Mouse (Mus musculus) midbrain, embryonic 12.5 days (tissue): Measurements from ENCODE around the gene Fxyd3. TPM values are rescaled to one million over a fixed set of nuclear protein-coding genes. Genes with fewer than 3 reads are reported as not detected.

Experiments used
- ATAC-seq: fragments of 200-750 bp; cut with Nextera tagmentation; 2 replicates; pipeline ENCODE4 v1.8.0; 2017; ENCODE audit warnings: low read depth, moderate TSS enrichment, moderate library complexity; ENCODE audit not compliant: low FRiP score
- H3K27ac ChIP-seq: fragments of 300-500 bp; sonication (generic); replicated peaks from 2 replicates; pipeline ENCODE4 v1.5.1; 2016; ENCODE audit warnings: mild to moderate bottlenecking
- H3K27me3 ChIP-seq: fragments of 300-500 bp; sonication (generic); 2 replicates; pipeline ENCODE4 v1.6.1; 2016; ENCODE audit warnings: mild to moderate bottlenecking
- H3K36me3 ChIP-seq: fragments of 300-500 bp; sonication (generic); 2 replicates; pipeline ENCODE4 v1.6.1; 2016
- H3K4me1 ChIP-seq: fragments of 300-500 bp; sonication (generic); 2 replicates; pipeline ENCODE4 v1.6.1; 2016
- H3K4me2 ChIP-seq: fragments of 300-500 bp; sonication (generic); replicated peaks from 2 replicates; pipeline ENCODE4 v1.6.1; 2016; ENCODE audit warnings: mild to moderate bottlenecking, moderate library complexity
- H3K4me3 ChIP-seq: fragments of 300-500 bp; sonication (generic); 2 replicates; pipeline ENCODE4 v1.5.1; 2016; ENCODE audit warnings: mild to moderate bottlenecking
- H3K9ac ChIP-seq: fragments of 300-500 bp; sonication (generic); replicated peaks from 2 replicates; pipeline ENCODE4 v1.6.1; 2016; ENCODE audit warnings: mild to moderate bottlenecking, moderate library complexity
- H3K9me3 ChIP-seq: fragments of 300-500 bp; sonication (generic); 2 replicates; pipeline ENCODE4 v1.6.1; 2016; ENCODE audit warnings: mild to moderate bottlenecking
- WGBS: fragments of 180-500 bp; shearing (Covaris S2); methylation state at CpG from one replicate; pipeline ENCODE4 v1.1.7; 2016; 5-methylcytosine and 5-hydroxymethylcytosine counted together
- polyA plus RNA-seq: library from polyadenylated mRNA; unstranded; fragments of >200 nt; fragmentation: Nextera tagmentation; extraction: Ambion mirVana; gene quantifications from 2 replicates; pipeline ENCODE4 v1.2.1, GENCODE M21; 2016

Fxyd3 gene
- 1.4 and 1.7 TPM in 2 replicates for polyA plus RNA-seq

GRCm38 (mm10) chr7:31076492-31076891 is at the start of gene Fxyd3:
TSS of gene Fxyd3 (minus strand) at chr7:31076704.
- WGBS, result 65% methylated on average over 5 of the region's 5 CpGs
- Histone ChIP-seq H3K36me3 (no peaks in the 10 kb centered on the region), H3K9ac (no peak within 1 kb of the TSS), H3K27me3 (no peaks in the 10 kb centered on the region), H3K4me2 (no peak within 1 kb of the TSS), H3K4me3 (no peak within 1 kb of the TSS), H3K4me1 (no peaks in the 10 kb centered on the region), H3K9me3 (no peaks in the 10 kb centered on the region), H3K27ac (no peak within 1 kb of the TSS)
- no peak for ATAC-seq

GRCm38 (mm10) chr7:31125116-31125515 is 48.6 kb upstream of the Fxyd3 start:
- H3K9ac ChIP-seq, result no peak overlapping the region
- no peak overlapping the region for H3K4me2 ChIP-seq
- peaks cover 20% of the 10 kb centered on the region for H3K36me3 ChIP-seq
- 85% methylated on average over 13 of the region's 13 CpGs for WGBS
- no peaks in the 10 kb centered on the region for H3K9me3 ChIP-seq
- H3K4me3 ChIP-seq, result no peak overlapping the region
- no peak for ATAC-seq
- no peak overlapping the region for H3K27ac ChIP-seq
- H3K4me1 ChIP-seq, result peaks cover 12% of the 10 kb centered on the region
- peaks cover 49% of the 10 kb centered on the region for H3K27me3 ChIP-seq

GRCm38 (mm10) chr7:31124381-31124780 is 47.9 kb upstream of the Fxyd3 start:
- Histone ChIP-seq H3K9ac (no peak overlapping the region), H3K4me3 (no peak overlapping the region), H3K4me1 (peaks cover 12% of the 10 kb centered on the region), H3K36me3 (peaks cover 12% of the 10 kb centered on the region), H3K27ac (no peak overlapping the region), H3K27me3 (peaks cover 49% of the 10 kb centered on the region), H3K9me3 (no peaks in the 10 kb centered on the region), H3K4me2 (no peak overlapping the region)
- WGBS, result 87% methylated on average over 5 of the region's 5 CpGs
- no peak for ATAC-seq

- Histone ChIP-seq H3K9ac (no peak overlapping the region), H3K27me3 (peaks cover 44% of the 10 kb centered on the region), H3K36me3 (peaks cover 6% of the 10 kb centered on the region), H3K9me3 (no peaks in the 10 kb centered on the region), H3K4me1 (peaks cover 12% of the 10 kb centered on the region), H3K27ac (no peak overlapping the region), H3K4me2 (no peak overlapping the region), H3K4me3 (no peak overlapping the region)
- ATAC-seq, result no peak
- WGBS, result 82% methylated on average over 3 of the region's 3 CpGs
Observed at GRCm38 (mm10) chr7:31123697-31124096, 47.2 kb upstream of the Fxyd3 start.

GRCm38 (mm10) chr7:31122641-31123631 is 46.4 kb upstream of the Fxyd3 start:
- no peak overlapping the region for H3K9ac ChIP-seq
- no peak overlapping the region for H3K4me2 ChIP-seq
- H3K9me3 ChIP-seq, result no peaks in the 10 kb centered on the region
- no peak overlapping the region for H3K4me3 ChIP-seq
- 92% methylated on average over 16 of the region's 16 CpGs for WGBS
- peaks cover 12% of the 10 kb centered on the region for H3K4me1 ChIP-seq
- ATAC-seq, result no peak
- no peak overlapping the region for H3K27ac ChIP-seq
- H3K27me3 ChIP-seq, result peaks cover 36% of the 10 kb centered on the region
- no peaks in the 10 kb centered on the region for H3K36me3 ChIP-seq

GRCm38 (mm10) chr7:31119556-31119955 is 43.1 kb upstream of the Fxyd3 start:
- no peak for ATAC-seq
- Histone ChIP-seq H3K4me2 (no peak overlapping the region), H3K27me3 (peaks cover 15% of the 10 kb centered on the region; the same call in 1 of the 2 replicates), H3K27ac (no peak overlapping the region), H3K4me3 (no peak overlapping the region), H3K4me1 (peaks cover 3% of the 10 kb centered on the region; the same call in 1 of the 2 replicates), H3K36me3 (no peaks in the 10 kb centered on the region), H3K9ac (no peak overlapping the region), H3K9me3 (no peaks in the 10 kb centered on the region)
- 86% methylated on average over 5 of the region's 5 CpGs for WGBS

GRCm38 (mm10) chr7:31118486-31118885 is 42.0 kb upstream of the Fxyd3 start:
- H3K36me3 ChIP-seq, result no peaks in the 10 kb centered on the region
- no peak overlapping the region for H3K9ac ChIP-seq
- WGBS, result 84% methylated on average over 7 of the region's 7 CpGs
- no peak overlapping the region for H3K4me3 ChIP-seq
- no peak overlapping the region for H3K4me2 ChIP-seq
- peaks cover 13% of the 10 kb centered on the region; the same call in 1 of the 2 replicates for H3K27me3 ChIP-seq
- no peaks in the 10 kb centered on the region for H3K9me3 ChIP-seq
- no peak for ATAC-seq
- no peak overlapping the region for H3K27ac ChIP-seq
- H3K4me1 ChIP-seq, result peaks cover 3% of the 10 kb centered on the region; the same call in 1 of the 2 replicates

- Histone ChIP-seq H3K36me3 (no peaks in the 10 kb centered on the region), H3K4me3 (no peak overlapping the region), H3K4me1 (peaks cover 3% of the 10 kb centered on the region; the same call in 1 of the 2 replicates), H3K9ac (no peak overlapping the region), H3K9me3 (no peaks in the 10 kb centered on the region), H3K27ac (no peak overlapping the region), H3K27me3 (peaks cover 13% of the 10 kb centered on the region; the same call in 1 of the 2 replicates), H3K4me2 (no peak overlapping the region)
- no peak for ATAC-seq
- WGBS, result 93% methylated on average over 11 of the region's 11 CpGs
Observed at GRCm38 (mm10) chr7:31117465-31117864, 41.0 kb upstream of the Fxyd3 start.

GRCm38 (mm10) chr7:31116721-31117145 is 40.2 kb upstream of the Fxyd3 start:
- WGBS, result 37% methylated on average over 16 of the region's 16 CpGs
- ATAC-seq, result peak; percentile 68
- H3K4me3 ChIP-seq, result no peak overlapping the region
- H3K27me3 ChIP-seq, result peaks cover 13% of the 10 kb centered on the region; the same call in 1 of the 2 replicates
- H3K9ac ChIP-seq, result no peak overlapping the region
- no peak overlapping the region for H3K4me2 ChIP-seq
- no peaks in the 10 kb centered on the region for H3K36me3 ChIP-seq
- no peaks in the 10 kb centered on the region for H3K9me3 ChIP-seq
- H3K4me1 ChIP-seq, result peaks cover 3% of the 10 kb centered on the region; the same call in 1 of the 2 replicates
- H3K27ac ChIP-seq, result no peak overlapping the region

- H3K27ac ChIP-seq, result no peak overlapping the region
- no peak overlapping the region for H3K4me2 ChIP-seq
- no peaks in the 10 kb centered on the region for H3K9me3 ChIP-seq
- H3K27me3 ChIP-seq, result peaks cover 13% of the 10 kb centered on the region; the same call in 1 of the 2 replicates
- ATAC-seq, result no peak
- H3K4me3 ChIP-seq, result no peak overlapping the region
- 34% methylated on average over 17 of the region's 17 CpGs for WGBS
- no peaks in the 10 kb centered on the region for H3K36me3 ChIP-seq
- peaks cover 3% of the 10 kb centered on the region; the same call in 1 of the 2 replicates for H3K4me1 ChIP-seq
- no peak overlapping the region for H3K9ac ChIP-seq
Observed at GRCm38 (mm10) chr7:31115587-31116043, 39.1 kb upstream of the Fxyd3 start.

GRCm38 (mm10) chr7:31115182-31115581 is 38.7 kb upstream of the Fxyd3 start, which contains the start of gene Hpn:
TSS of gene Hpn (minus strand) at chr7:31115290.
- no peak for ATAC-seq
- peaks cover 3% of the 10 kb centered on the region; the same call in 1 of the 2 replicates for H3K4me1 ChIP-seq
- H3K27me3 ChIP-seq, result peaks cover 13% of the 10 kb centered on the region; the same call in 1 of the 2 replicates
- H3K4me3 ChIP-seq, result no peak within 1 kb of the TSS
- no peak within 1 kb of the TSS for H3K4me2 ChIP-seq
- 24% methylated on average over 14 of the region's 15 CpGs for WGBS
- H3K9me3 ChIP-seq, result no peaks in the 10 kb centered on the region
- no peaks in the 10 kb centered on the region for H3K36me3 ChIP-seq
- no peak within 1 kb of the TSS for H3K9ac ChIP-seq
- no peak within 1 kb of the TSS for H3K27ac ChIP-seq

GRCm38 (mm10) chr7:31114646-31115045 is 38.1 kb upstream of the Fxyd3 start:
- Histone ChIP-seq H3K4me1 (peaks cover 3% of the 10 kb centered on the region; the same call in 1 of the 2 replicates), H3K27ac (no peak overlapping the region), H3K9ac (no peak overlapping the region), H3K27me3 (peaks cover 13% of the 10 kb centered on the region; the same call in 1 of the 2 replicates), H3K4me3 (no peak overlapping the region), H3K36me3 (no peaks in the 10 kb centered on the region), H3K9me3 (no peaks in the 10 kb centered on the region), H3K4me2 (no peak overlapping the region)
- WGBS, result 50% methylated on average over 10 of the region's 10 CpGs
- ATAC-seq, result no peak
